Mouse (Mus musculus): ENCODE measurements around the gene Uty.

GRCm38 (mm10) chrY:1285735-1286134 lies 40.2 kb upstream of the Uty start:
- TF ChIP-seq POLR2A (IDR thresholded peaks at IDR 0.05; ENCODE audit: borderline replicate concordance, extremely low read depth, insufficient read depth, insufficient read length, poor library complexity, severe bottlenecking) (no peak), CTCF (IDR thresholded peaks at IDR 0.05; ENCODE audit: borderline replicate concordance, extremely low read depth, insufficient read depth, insufficient read length) (no peak)

Measured in brain, embryonic 14.5 days (tissue).